Mouse (Mus musculus) olfactory bulb, adult 2 months (tissue): ENCODE results near the gene Skil.

Source experiments
- CTCF ChIP-seq: fragments of 200-500 bp; IDR thresholded peaks from 2 replicates; pipeline ENCODE4 v1.5.1; 2012; ENCODE audit warnings: low read depth, mild to moderate bottlenecking, low read length, moderate library complexity; ENCODE audit not compliant: insufficient read depth
- POLR2A ChIP-seq: fragments of 200-500 bp; IDR thresholded peaks from 2 replicates; pipeline ENCODE4 v1.6.1; 2012; ENCODE audit warnings: mild to moderate bottlenecking, low read depth, low read length, moderate library complexity; ENCODE audit not compliant: insufficient read depth

DNA sequence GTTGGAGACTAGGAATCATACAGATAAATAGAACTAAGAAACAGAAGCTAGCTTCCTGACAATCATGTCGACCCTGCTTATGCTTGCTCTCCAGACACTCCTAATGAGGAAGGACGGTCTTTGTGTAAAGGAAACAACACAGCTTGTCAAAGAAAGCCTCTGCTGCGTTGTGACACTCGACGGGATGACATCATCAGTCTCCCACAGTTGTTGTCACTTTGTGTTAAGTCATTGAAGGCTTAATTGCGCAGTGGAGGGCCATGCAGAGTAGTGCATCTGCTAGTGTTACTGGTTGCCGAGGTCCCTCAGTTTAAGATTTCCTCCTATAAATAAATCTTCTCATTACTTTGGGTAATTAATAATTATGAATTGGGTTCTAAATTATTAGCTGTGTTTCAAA lies 44.5 kb upstream of the Skil start:
- TF ChIP-seq CTCF (no peak), POLR2A (no peak)
